Mouse (Mus musculus): ENCODE measurements around the gene Arl15.

DNA sequence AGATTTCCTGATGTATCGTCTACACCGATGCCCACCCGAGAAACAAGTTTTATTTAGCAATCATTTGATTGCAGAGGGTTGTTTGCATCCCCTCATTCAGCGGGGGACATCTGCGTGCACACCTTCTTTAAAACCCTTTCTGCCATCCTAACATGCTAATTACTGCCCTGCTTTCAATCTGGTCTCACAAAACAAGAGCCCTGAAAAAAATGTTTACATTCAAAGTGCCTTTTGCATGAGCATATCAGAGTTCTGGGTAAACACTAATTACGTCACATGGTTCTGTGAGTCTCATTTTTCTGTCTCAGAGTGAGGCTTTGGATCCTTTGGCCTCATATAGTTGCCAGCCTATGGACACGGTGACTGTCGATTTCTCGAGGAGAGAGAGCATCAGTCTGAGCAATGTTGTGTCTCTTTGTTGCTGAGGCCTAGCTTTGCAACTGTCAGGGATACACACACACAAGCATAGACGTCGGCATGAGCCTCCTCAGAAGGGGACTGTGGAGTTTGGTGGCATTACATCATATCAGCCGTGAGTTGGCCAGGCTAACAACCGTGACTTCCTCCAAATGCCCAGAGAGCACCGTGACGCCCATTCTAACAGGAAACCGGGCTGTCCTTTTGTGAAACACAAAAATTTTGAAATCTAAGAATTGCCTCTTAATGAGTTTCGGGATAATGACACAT is 283.4 kb downstream of the Arl15 start:
- TF ChIP-seq EP300 (optimal IDR thresholded peaks at IDR 0.05) (no peak), CTCF (IDR thresholded peaks at IDR 0.05; ENCODE audit: low read depth) (no peak)
